Comparison of ENCODE assay signal across 24 mouse cellular contexts in the genomic region with DNA sequence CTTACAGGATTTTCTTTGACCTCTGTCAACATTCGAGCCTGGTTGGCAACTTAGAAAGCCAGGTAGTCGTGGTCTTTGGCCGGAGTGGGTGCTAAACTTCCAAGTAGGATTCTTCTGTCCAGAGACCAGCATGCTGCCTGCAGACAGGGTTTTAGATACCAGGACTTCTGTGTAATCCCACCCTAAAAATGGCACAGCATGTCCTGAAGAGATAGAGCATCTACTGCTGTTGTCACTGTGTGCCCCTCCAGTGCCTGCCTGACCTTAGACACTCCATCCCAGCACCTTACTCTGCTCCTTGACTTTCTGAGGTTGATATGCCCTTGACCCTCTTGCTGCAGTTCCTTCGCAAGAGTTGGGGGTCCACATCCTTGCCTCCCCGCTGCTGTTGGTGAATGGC.
"Had no signal": no experiment of that assay in that cellular context is flagged by ENCODE, and none has a peak within 500 bp of the region (broad histone marks: within the 10 kb centered on the region; RNA-seq: fewer than 3 reads in every experiment).

No protein-coding gene starts in this region.

- H3K36me3 ChIP-seq: heart, embryonic 13.5 days; heart, embryonic 15.5 days; intestine, embryonic 15.5 days; limb, embryonic 12.5 days had no signal

- DNase-seq: gastrocnemius, adult 2 months; gastrocnemius, postnatal 10 days; gastrocnemius, postnatal 25 days; heart, adult 2 months; heart, postnatal 4 days; kidney, adult 18-20 months; kidney, adult 8-10 months; kidney, postnatal 10 days; kidney, postnatal 25 days; kidney, postnatal 4 days; layer of hippocampus, postnatal 36 days; left cerebral cortex, postnatal 4 days; liver had no signal

- H3K27ac ChIP-seq: gastrocnemius, adult 2 months; heart, adult 2 months; heart, embryonic 13.5 days; heart, embryonic 15.5 days; hindbrain, embryonic 14.5 days; intestine, embryonic 15.5 days; layer of hippocampus, adult 2 months had no signal

- H3K4me3 ChIP-seq: gastrocnemius, adult 2 months; heart, adult 2 months; heart, embryonic 13.5 days; heart, embryonic 15.5 days; intestine, embryonic 15.5 days; layer of hippocampus, adult 2 months; limb, embryonic 12.5 days had no signal

- H3K4me1 ChIP-seq: intestine, embryonic 15.5 days had no signal

- ATAC-seq: hindbrain, embryonic 16.5 days; inflammation-experienced regulatory T-cells, adult 6 months; intestine, embryonic 15.5 days; intestine, postnatal 0 days had no signal

- H3K9ac ChIP-seq: heart, embryonic 13.5 days; heart, embryonic 15.5 days; hindbrain, embryonic 14.5 days; intestine, embryonic 15.5 days; limb, embryonic 12.5 days had no signal

- H3K4me2 ChIP-seq: heart, embryonic 11.5 days; heart, embryonic 13.5 days; heart, embryonic 15.5 days; hindbrain, embryonic 14.5 days; intestine, embryonic 15.5 days; limb, embryonic 12.5 days; liver, embryonic 11.5 days had no signal

- H3K27me3 ChIP-seq: heart, embryonic 13.5 days; heart, embryonic 15.5 days; intestine, embryonic 15.5 days; limb, embryonic 12.5 days had no signal

- H3K9me3 ChIP-seq: heart, embryonic 13.5 days; heart, embryonic 15.5 days; intestine, embryonic 15.5 days had no signal
